Mouse (Mus musculus): ENCODE data around the gene Man1a. TPM values are rescaled to one million over a fixed set of nuclear protein-coding genes. Genes with fewer than 3 reads are reported as not detected.

The Man1a gene
- total and polyA plus RNA-seq, 3 experiments, result 6.9 to 43.2 (median 40.1) TPM

GRCm38 (mm10) chr10:54060587-54060986 is 15.8 kb downstream of the Man1a start:
- intact Hi-C loops (cut with DNase I), result no loop called here
- peaks cover 12% of the 10 kb centered on the region for H3K36me3 ChIP-seq (ENCODE audit: control insufficient read depth, insufficient read depth, low read length)
- H3K79me2 ChIP-seq (replicated peaks; ENCODE audit: control insufficient read depth, insufficient read depth, low read length), result 0 out of 2 replicates have a peak, but pooled peaks cover 2% of the 10 kb centered on the region

DNA sequence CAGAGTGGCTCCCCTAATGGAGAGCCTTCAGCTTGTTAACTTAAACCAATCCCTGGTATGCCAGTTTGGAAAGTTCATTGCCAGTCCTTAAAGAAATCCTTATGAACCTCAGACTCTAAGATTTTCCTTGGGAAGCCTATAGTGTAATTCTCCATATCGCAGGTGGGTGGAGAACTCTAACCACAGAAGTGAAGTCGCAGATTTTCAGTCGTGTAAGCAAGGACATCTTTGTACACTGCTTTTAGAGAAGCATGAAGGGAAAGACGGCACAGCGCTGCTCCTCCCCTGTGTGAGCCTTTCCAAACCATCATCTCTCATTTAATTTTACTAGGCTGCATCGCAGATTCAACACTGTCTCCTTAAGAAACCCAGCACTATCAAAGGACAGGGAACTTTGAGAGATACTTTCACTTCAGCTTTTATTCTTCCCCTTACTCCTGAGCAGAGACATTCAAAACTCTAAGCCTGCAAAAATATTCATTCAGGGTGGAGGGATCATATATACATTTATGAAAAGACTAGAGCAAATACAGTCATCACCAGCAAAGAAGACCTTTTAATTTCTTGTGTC is 16.6 kb downstream of the Man1a start:
- no peak for DNase-seq
- H3K4me1 ChIP-seq (ENCODE audit: control insufficient read depth, insufficient read depth, low read length), result peaks cover 5% of the 10 kb centered on the region
- 32% methylated on average over 6 of the region's 6 CpGs for WGBS
- no peak overlapping the region for H3K4me3 ChIP-seq
- peaks cover 12% of the 10 kb centered on the region for H3K36me3 ChIP-seq (ENCODE audit: control insufficient read depth, insufficient read depth, low read length)
- H3K27ac ChIP-seq, result peak overlapping the region; percentile 18; the same call in 1 of the 2 replicates
- no peak for TF ChIP-seq POLR2A (IDR thresholded peaks at IDR 0.05; ENCODE audit: insufficient read depth, low read depth, low read length)
- no peak for TF ChIP-seq EP300 (IDR thresholded peaks at IDR 0.05; ENCODE audit: insufficient read depth, low read depth, low read length)
- peak; percentile 55 for TF ChIP-seq CTCF (IDR thresholded peaks at IDR 0.05)
- intact Hi-C loops (cut with DNase I), result no loop called here
- no peak overlapping the region for H3K9ac ChIP-seq (ENCODE audit: low read depth, low read length)
- 0 out of 2 replicates have a peak, but pooled peaks cover 2% of the 10 kb centered on the region for H3K79me2 ChIP-seq (replicated peaks; ENCODE audit: control insufficient read depth, insufficient read depth, low read length)
- H3K27me3 ChIP-seq (ENCODE audit: control insufficient read depth, insufficient read depth, low read length), result no peaks in the 10 kb centered on the region; the same call in 1 of the 2 replicates

More at GRCm38 (mm10) chr10:54060587-54060986, 15.8 kb downstream of the Man1a start:
- no peak for TF ChIP-seq EP300 (IDR thresholded peaks at IDR 0.05; ENCODE audit: insufficient read depth, low read depth, low read length)
- TF ChIP-seq CTCF (IDR thresholded peaks at IDR 0.05), result no peak
- TF ChIP-seq POLR2A (IDR thresholded peaks at IDR 0.05; ENCODE audit: insufficient read depth, low read depth, low read length), result no peak
- 56% methylated on average over 7 of the region's 7 CpGs for whole genome bisulfite sequencing
- Histone ChIP-seq H3K27ac (peak overlapping the region; percentile 34), H3K9ac (ENCODE audit: low read depth, low read length) (no peak overlapping the region), H3K4me1 (ENCODE audit: control insufficient read depth, insufficient read depth, low read length) (peaks cover 5% of the 10 kb centered on the region), H3K27me3 (ENCODE audit: control insufficient read depth, insufficient read depth, low read length) (no peaks in the 10 kb centered on the region; the same call in 1 of the 2 replicates), H3K4me3 (no peak overlapping the region)
- no peak for DNase-seq

- Histone ChIP-seq H3K27me3 (ENCODE audit: control insufficient read depth, insufficient read depth, low read length) (no peaks in the 10 kb centered on the region; the same call in 1 of the 2 replicates), H3K36me3 (ENCODE audit: control insufficient read depth, insufficient read depth, low read length) (peaks cover 12% of the 10 kb centered on the region), H3K9ac (ENCODE audit: low read depth, low read length) (no peak overlapping the region), H3K4me1 (ENCODE audit: control insufficient read depth, insufficient read depth, low read length) (peaks cover 5% of the 10 kb centered on the region), H3K27ac (peak overlapping the region; percentile 18), H3K79me2 (replicated peaks; ENCODE audit: control insufficient read depth, insufficient read depth, low read length) (0 out of 2 replicates have a peak, but pooled peaks cover 2% of the 10 kb centered on the region), H3K4me3 (no peak overlapping the region)
- intact Hi-C loops (cut with DNase I), result no loop called here
- no peak for DNase-seq
- no peak for TF ChIP-seq POLR2A (IDR thresholded peaks at IDR 0.05; ENCODE audit: insufficient read depth, low read depth, low read length)
- TF ChIP-seq CTCF (IDR thresholded peaks at IDR 0.05), result no peak
- no peak for TF ChIP-seq EP300 (IDR thresholded peaks at IDR 0.05; ENCODE audit: insufficient read depth, low read depth, low read length)
- 10% methylated on average over 3 of the region's 3 CpGs for WGBS
These were observed 17.3 kb downstream of the Man1a start for GRCm38 (mm10) chr10:54059092-54059496.

DNA sequence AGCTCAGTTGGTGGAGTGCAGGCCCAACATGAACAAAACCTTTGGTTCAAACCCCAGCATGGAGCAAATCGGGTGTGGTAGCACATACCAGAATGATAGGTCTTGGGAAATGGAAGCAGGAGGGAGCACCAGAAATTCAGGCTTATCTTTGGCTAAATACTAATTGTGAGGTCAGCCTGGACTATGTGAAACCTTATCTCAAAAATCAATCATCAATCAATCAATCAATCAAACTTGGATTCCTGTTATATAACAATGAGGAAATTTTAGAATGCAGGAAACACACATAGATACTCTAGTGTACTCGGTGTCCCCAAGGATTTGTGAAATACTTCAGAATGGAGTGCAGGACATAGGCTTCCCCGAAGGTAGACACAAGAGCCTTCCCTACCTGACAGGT is 17.8 kb downstream of the Man1a start:
- intact Hi-C loops (cut with DNase I), result no loop called here
- H3K27ac ChIP-seq, result no peak overlapping the region
- 78% methylated on average over 3 of the region's 3 CpGs for WGBS

GRCm38 (mm10) chr10:54054188-54054587 is 22.2 kb downstream of the Man1a start:
- Histone ChIP-seq H3K36me3 (ENCODE audit: control insufficient read depth, insufficient read depth, low read length) (no peaks in the 10 kb centered on the region), H3K9ac (ENCODE audit: low read depth, low read length) (no peak overlapping the region), H3K4me3 (no peak overlapping the region), H3K27me3 (ENCODE audit: control insufficient read depth, insufficient read depth, low read length) (no peaks in the 10 kb centered on the region), H3K79me2 (replicated peaks; ENCODE audit: control insufficient read depth, insufficient read depth, low read length) (peaks cover 2% of the 10 kb centered on the region; the same call in 1 of the 2 replicates), H3K4me1 (ENCODE audit: control insufficient read depth, insufficient read depth, low read length) (peaks cover 4% of the 10 kb centered on the region), H3K27ac (no peak overlapping the region)
- intact Hi-C loops (cut with DNase I), result no loop called here
- DNase-seq, result no peak
- 81% methylated on average over 4 of the region's 4 CpGs for WGBS
- TF ChIP-seq CTCF (IDR thresholded peaks at IDR 0.05) (no peak), EP300 (IDR thresholded peaks at IDR 0.05; ENCODE audit: insufficient read depth, low read depth, low read length) (no peak), POLR2A (IDR thresholded peaks at IDR 0.05; ENCODE audit: insufficient read depth, low read depth, low read length) (no peak)

More for the DNA sequence above, 17.8 kb downstream of the Man1a start:
- Histone ChIP-seq H3K36me3 (ENCODE audit: control insufficient read depth, insufficient read depth, low read length) (peaks cover 9% of the 10 kb centered on the region), H3K4me3 (no peak overlapping the region), H3K9ac (ENCODE audit: low read depth, low read length) (no peak overlapping the region), H3K4me1 (ENCODE audit: control insufficient read depth, insufficient read depth, low read length) (peaks cover 5% of the 10 kb centered on the region), H3K79me2 (replicated peaks; ENCODE audit: control insufficient read depth, insufficient read depth, low read length) (0 out of 2 replicates have a peak, but pooled peaks cover 2% of the 10 kb centered on the region), H3K27me3 (ENCODE audit: control insufficient read depth, insufficient read depth, low read length) (no peaks in the 10 kb centered on the region; the same call in 1 of the 2 replicates)
- TF ChIP-seq CTCF (IDR thresholded peaks at IDR 0.05), result no peak
- TF ChIP-seq EP300 (IDR thresholded peaks at IDR 0.05; ENCODE audit: insufficient read depth, low read depth, low read length), result no peak
- no peak for TF ChIP-seq POLR2A (IDR thresholded peaks at IDR 0.05; ENCODE audit: insufficient read depth, low read depth, low read length)
- no peak for DNase-seq

DNA sequence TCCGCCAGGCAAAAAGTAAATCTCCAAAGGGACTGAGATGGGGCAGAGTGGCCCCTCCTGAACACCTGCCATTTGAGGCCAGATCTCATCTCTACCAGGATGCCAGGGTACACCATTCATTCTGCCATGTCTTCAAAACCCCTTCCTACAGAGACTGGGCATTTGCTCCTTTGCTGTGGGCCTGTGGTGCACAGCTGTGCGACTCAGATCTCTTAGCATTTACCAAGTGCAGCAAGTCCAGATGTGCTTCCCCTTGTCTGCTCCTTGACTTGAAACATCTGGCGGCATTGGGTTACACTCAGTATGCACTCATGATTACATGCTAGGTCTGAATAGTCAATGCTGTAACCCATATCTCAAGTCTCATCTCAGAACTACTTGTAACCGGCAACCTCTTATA is 28.5 kb downstream of the Man1a start:
- WGBS, result 83% methylated on average over 4 of the region's 4 CpGs
- Histone ChIP-seq H3K27me3 (ENCODE audit: control insufficient read depth, insufficient read depth, low read length) (no peaks in the 10 kb centered on the region), H3K36me3 (ENCODE audit: control insufficient read depth, insufficient read depth, low read length) (peaks cover 4% of the 10 kb centered on the region), H3K4me3 (no peak overlapping the region), H3K27ac (no peak overlapping the region), H3K79me2 (replicated peaks; ENCODE audit: control insufficient read depth, insufficient read depth, low read length) (peaks cover 4% of the 10 kb centered on the region; the same call in 1 of the 2 replicates), H3K9ac (ENCODE audit: low read depth, low read length) (no peak overlapping the region), H3K4me1 (ENCODE audit: control insufficient read depth, insufficient read depth, low read length) (peaks cover 2% of the 10 kb centered on the region)
- no peak for TF ChIP-seq EP300 (IDR thresholded peaks at IDR 0.05; ENCODE audit: insufficient read depth, low read depth, low read length)
- TF ChIP-seq POLR2A (IDR thresholded peaks at IDR 0.05; ENCODE audit: insufficient read depth, low read depth, low read length), result no peak
- TF ChIP-seq CTCF (IDR thresholded peaks at IDR 0.05), result no peak
- DNase-seq, result no peak
- intact Hi-C loops (cut with DNase I), result no loop called here

Measured in heart, adult 2 months (tissue).